Mouse (Mus musculus) kidney, embryonic 16.5 days (tissue): ENCODE results near the gene Fen1. TPM values are rescaled to one million over a fixed set of nuclear protein-coding genes. Genes with fewer than 3 reads are reported as not detected.

Experiments used
- ATAC-seq: fragments of 200-750 bp; cut with Nextera tagmentation; 2 replicates; pipeline ENCODE4 v1.8.0; 2017; ENCODE audit warnings: moderate TSS enrichment; ENCODE audit not compliant: low FRiP score, low TSS enrichment
- H3K27ac ChIP-seq: fragments of 300-500 bp; sonication (generic); 2 replicates; pipeline ENCODE4 v1.5.1; 2014; ENCODE audit warnings: low read length
- H3K27me3 ChIP-seq: fragments of 300-500 bp; sonication (generic); 2 replicates; pipeline ENCODE4 v1.6.1; 2014; ENCODE audit warnings: low read length, control low read depth, mixed read lengths; ENCODE audit not compliant: insufficient read depth
- H3K36me3 ChIP-seq: fragments of 300-500 bp; sonication (generic); 2 replicates; pipeline ENCODE4 v1.6.1; 2014; ENCODE audit warnings: low read length, control low read depth, mixed read lengths; ENCODE audit not compliant: insufficient read depth
- H3K4me1 ChIP-seq: fragments of 300-500 bp; sonication (generic); 2 replicates; pipeline ENCODE4 v1.6.1; 2014; ENCODE audit warnings: low read length, control low read depth, mixed read lengths; ENCODE audit not compliant: insufficient read depth
- H3K4me2 ChIP-seq: fragments of 300-500 bp; sonication (generic); replicated peaks from 2 replicates; pipeline ENCODE4 v1.6.1; 2014; ENCODE audit warnings: low read depth, low read length
- H3K4me3 ChIP-seq: fragments of 300-500 bp; sonication (generic); 2 replicates; pipeline ENCODE4 v1.5.1; 2014; ENCODE audit warnings: mild to moderate bottlenecking, low read length
- H3K9ac ChIP-seq: fragments of 300-500 bp; sonication (generic); replicated peaks from 2 replicates; pipeline ENCODE4 v1.6.1; 2014; ENCODE audit warnings: low read length
- H3K9me3 ChIP-seq: fragments of 300-500 bp; sonication (generic); 2 replicates; pipeline ENCODE4 v1.6.1; 2016; ENCODE audit warnings: low read length, control low read depth
- WGBS: fragments of 180-500 bp; shearing (Covaris S2); extraction: QIAGEN DNeasy Blood & Tissue Kit; methylation state at CpG from one replicate; pipeline ENCODE4 v1.1.7; 2014; 5-methylcytosine and 5-hydroxymethylcytosine counted together
- polyA plus RNA-seq: library from polyadenylated mRNA; unstranded; fragments of >200 nt; fragmentation: Nextera tagmentation; extraction: Ambion mirVana; gene quantifications from 2 replicates; pipeline ENCODE4 v1.2.1, GENCODE M21; 2015

Gene Fen1
- polyA plus RNA-seq, 1 experiment from 2014 or later, result 103 TPM

DNA sequence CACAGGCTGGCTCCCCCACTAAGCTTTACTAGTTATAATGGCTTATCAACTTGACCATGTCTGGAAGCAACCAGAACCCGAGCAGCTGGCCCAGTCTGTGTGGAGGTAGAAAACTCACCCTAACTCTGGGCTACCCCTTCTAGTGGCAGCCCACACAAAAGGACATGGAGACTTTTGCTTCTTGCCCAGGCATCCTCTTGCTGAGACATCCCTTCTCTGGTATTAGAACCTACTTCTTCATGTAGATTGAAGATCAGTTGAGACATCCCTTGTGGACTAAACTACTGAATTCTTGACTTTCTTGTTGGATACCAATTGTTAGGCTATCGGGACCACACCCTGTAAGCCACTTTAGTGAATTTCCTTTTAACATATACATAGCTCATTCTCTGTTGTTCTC is 5.7 kb downstream of the Fen1 start:
- Histone ChIP-seq H3K4me2 (no peak overlapping the region), H3K36me3 (peaks cover 45% of the 10 kb centered on the region), H3K9me3 (no peaks in the 10 kb centered on the region), H3K9ac (no peak overlapping the region), H3K4me3 (no peak overlapping the region), H3K4me1 (peaks cover 8% of the 10 kb centered on the region), H3K27me3 (no peaks in the 10 kb centered on the region), H3K27ac (no peak overlapping the region)
- 80% methylated on average over 2 of the region's 2 CpGs for WGBS
- ATAC-seq, result no peak

DNA sequence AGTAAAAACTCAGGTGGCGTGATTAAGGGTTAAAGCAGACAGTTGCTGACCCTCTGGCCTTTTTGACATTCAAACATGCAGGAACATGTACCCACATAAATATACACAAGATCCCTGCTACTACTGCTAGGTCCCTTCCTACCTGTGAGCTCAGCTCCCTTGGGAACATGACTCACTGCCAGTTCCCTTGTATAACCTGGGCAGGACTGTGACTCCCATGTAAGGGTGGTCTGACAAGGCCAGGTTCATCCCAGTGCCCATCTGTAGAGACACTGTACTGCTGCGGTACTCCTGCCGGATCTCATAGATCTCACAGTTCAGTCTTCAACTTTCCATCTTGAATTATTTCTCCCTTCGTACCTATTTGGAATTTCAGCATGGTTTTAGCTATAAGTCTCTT is 6.8 kb downstream of the Fen1 start:
- Histone ChIP-seq H3K4me3 (no peak overlapping the region), H3K9ac (no peak overlapping the region), H3K4me1 (no peaks in the 10 kb centered on the region), H3K27ac (no peak overlapping the region), H3K9me3 (no peaks in the 10 kb centered on the region), H3K36me3 (peaks cover 56% of the 10 kb centered on the region), H3K4me2 (no peak overlapping the region), H3K27me3 (no peaks in the 10 kb centered on the region)
- 89% methylated on average over 4 of the region's 4 CpGs for WGBS
- no peak for ATAC-seq

DNA sequence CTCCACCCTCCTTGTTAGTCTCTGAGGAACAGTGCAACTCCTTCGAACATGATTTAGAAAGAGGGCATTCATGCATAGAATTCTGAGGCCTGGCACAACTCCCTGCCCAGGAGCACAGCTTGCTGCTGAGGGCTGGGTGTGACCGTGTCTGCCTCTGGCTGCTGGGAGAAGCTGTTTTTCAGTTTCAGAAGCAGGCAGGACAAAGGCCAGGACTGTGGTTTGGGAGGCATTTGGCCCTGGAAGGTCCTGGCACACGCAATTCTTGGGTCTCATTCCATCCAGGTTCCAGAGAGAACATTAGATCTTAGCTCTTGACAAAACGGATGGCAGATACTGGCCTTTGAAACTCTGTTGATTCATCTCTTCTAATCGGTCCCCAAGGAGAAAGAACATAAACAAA is 8.7 kb downstream of the Fen1 start:
- peaks cover 60% of the 10 kb centered on the region for H3K36me3 ChIP-seq
- no peak overlapping the region for H3K4me2 ChIP-seq
- no peak overlapping the region for H3K4me3 ChIP-seq
- ATAC-seq, result no peak
- 46% methylated on average over 5 of the region's 5 CpGs for WGBS
- no peaks in the 10 kb centered on the region for H3K9me3 ChIP-seq
- no peaks in the 10 kb centered on the region for H3K4me1 ChIP-seq
- no peaks in the 10 kb centered on the region for H3K27me3 ChIP-seq
- H3K9ac ChIP-seq, result no peak overlapping the region
- no peak overlapping the region for H3K27ac ChIP-seq

DNA sequence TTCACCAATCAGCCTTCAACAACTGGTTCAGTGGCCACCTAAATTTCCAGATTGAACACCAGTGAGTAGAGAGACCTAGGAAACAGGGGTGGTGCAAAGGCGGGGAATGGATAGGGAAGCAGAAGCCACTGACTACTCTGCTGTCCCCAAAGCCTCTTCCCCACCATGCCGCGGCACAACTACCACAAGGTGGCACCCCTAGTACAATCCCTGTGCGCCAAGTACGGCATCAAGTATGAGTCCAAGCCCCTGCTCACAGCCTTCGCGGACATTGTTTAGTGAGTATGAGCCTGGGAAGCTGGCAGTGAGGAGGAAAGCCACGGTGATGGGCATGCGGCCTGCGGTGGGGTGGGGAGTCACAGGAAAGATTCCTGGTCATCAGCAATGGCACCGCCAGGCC is 9.6 kb downstream of the Fen1 start:
- Histone ChIP-seq H3K4me2 (no peak overlapping the region), H3K36me3 (peaks cover 60% of the 10 kb centered on the region), H3K4me1 (no peaks in the 10 kb centered on the region), H3K27me3 (no peaks in the 10 kb centered on the region), H3K27ac (no peak overlapping the region), H3K9me3 (no peaks in the 10 kb centered on the region), H3K4me3 (no peak overlapping the region), H3K9ac (no peak overlapping the region)
- ATAC-seq, result no peak
- 89% methylated on average over 11 of the region's 11 CpGs for WGBS

DNA sequence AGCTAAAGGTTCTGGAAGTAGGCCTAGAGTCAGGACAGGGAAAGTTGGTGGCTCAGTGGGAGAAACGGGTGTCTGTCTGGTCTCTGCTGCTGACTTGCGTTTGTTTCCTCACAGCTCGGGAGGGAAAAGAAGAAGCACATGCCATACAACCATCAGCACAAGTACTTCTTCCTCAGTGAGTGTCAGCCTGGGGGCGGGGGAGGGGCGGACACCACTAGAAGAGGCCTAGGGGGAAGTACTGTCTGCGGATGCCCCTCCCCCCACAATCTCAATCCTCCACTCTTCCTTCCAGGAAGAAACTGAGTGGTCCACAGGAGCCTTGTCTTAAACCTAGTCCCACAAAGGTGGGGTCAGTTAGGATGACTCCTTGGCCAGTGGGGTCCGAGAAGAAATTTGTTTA is 12.6 kb downstream of the Fen1 start:
- 75% methylated on average over 7 of the region's 7 CpGs for WGBS
- no peak for ATAC-seq
- Histone ChIP-seq H3K27ac (no peak overlapping the region), H3K4me3 (no peak overlapping the region), H3K9me3 (no peaks in the 10 kb centered on the region), H3K27me3 (no peaks in the 10 kb centered on the region), H3K9ac (no peak overlapping the region), H3K4me2 (no peak overlapping the region), H3K36me3 (peaks cover 84% of the 10 kb centered on the region), H3K4me1 (no peaks in the 10 kb centered on the region; the same call in 1 of the 2 replicates)

DNA sequence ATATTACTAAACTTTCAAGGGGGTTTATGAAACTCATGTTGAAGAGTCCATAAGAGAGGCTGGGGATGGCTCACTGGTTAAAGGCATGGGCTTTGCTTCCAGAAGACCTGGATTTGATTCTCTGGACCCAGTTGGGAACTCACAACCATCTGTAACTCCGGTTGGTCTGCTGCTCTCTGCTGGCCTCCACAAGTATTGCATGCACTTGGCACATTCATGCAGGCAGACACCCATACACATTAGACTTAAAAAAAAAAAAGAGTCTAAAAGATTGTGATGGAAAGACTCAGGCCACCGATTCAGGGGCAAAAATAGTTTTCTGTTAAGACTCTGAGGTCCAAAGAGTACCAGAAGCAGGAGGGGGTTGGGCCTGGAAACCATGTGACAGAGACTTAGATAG is 13.2 kb downstream of the Fen1 start:
- Histone ChIP-seq H3K4me3 (no peak overlapping the region), H3K9me3 (no peaks in the 10 kb centered on the region), H3K36me3 (peaks cover 88% of the 10 kb centered on the region), H3K4me2 (no peak overlapping the region), H3K4me1 (no peaks in the 10 kb centered on the region; the same call in 1 of the 2 replicates), H3K9ac (no peak overlapping the region), H3K27me3 (no peaks in the 10 kb centered on the region), H3K27ac (no peak overlapping the region)
- no peak for ATAC-seq
- 52% methylated on average over 2 of the region's 2 CpGs for WGBS

DNA sequence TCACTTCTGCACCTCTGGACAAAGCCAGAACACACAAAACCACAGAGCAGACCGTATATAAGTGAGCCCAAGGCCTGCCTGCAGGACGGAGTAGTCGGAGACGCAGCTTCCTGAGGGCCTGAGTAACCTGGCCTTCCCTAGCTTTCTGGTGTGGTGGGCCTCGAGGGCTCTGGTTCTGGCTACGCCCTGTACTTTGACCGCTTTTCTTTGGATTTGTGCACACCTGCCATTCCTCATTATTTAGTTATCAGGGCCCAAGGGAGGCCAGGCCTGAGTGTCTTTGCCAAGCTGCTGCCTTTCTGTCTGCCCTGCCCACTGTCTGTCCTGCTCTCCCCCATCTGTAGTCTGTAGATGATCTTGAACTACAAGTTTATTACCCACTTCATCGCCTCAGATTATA is 14.0 kb downstream of the Fen1 start:
- ATAC-seq, result no peak
- H3K36me3 ChIP-seq, result peaks cover 91% of the 10 kb centered on the region
- WGBS, result 95% methylated on average over 8 of the region's 8 CpGs

DNA sequence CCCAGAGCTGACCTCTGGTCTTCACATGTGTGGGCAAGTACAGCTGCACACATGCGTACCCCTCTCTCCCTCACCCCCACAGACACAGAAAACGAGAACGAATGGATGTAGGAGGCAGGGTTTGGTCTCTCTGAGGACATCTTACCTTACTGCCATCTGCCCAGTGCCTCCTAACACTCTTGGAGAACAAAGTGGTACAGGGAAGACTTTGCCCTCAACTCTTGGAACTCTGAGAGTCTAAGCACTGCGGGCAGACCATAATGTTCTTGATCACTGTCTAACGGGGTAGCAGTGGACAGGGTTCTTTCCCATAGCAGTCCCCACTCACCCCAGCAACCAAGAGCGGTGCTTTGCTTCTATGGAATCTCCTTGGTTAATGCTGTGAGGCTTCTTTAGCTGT is 14.9 kb downstream of the Fen1 start:
- no peaks in the 10 kb centered on the region for H3K27me3 ChIP-seq
- peaks cover 12% of the 10 kb centered on the region for H3K4me1 ChIP-seq
- no peak overlapping the region for H3K4me2 ChIP-seq
- peaks cover 82% of the 10 kb centered on the region for H3K36me3 ChIP-seq
- no peak overlapping the region for H3K9ac ChIP-seq
- no peak overlapping the region for H3K27ac ChIP-seq
- no peak overlapping the region for H3K4me3 ChIP-seq
- ATAC-seq, result no peak
- 93% methylated on average over 6 of the region's 6 CpGs for WGBS
- no peaks in the 10 kb centered on the region for H3K9me3 ChIP-seq

More for the DNA sequence above, 14.0 kb downstream of the Fen1 start:
- Histone ChIP-seq H3K4me1 (peaks cover 3% of the 10 kb centered on the region), H3K9ac (no peak overlapping the region), H3K4me2 (no peak overlapping the region), H3K27ac (no peak overlapping the region), H3K9me3 (no peaks in the 10 kb centered on the region), H3K27me3 (no peaks in the 10 kb centered on the region), H3K4me3 (no peak overlapping the region)

DNA sequence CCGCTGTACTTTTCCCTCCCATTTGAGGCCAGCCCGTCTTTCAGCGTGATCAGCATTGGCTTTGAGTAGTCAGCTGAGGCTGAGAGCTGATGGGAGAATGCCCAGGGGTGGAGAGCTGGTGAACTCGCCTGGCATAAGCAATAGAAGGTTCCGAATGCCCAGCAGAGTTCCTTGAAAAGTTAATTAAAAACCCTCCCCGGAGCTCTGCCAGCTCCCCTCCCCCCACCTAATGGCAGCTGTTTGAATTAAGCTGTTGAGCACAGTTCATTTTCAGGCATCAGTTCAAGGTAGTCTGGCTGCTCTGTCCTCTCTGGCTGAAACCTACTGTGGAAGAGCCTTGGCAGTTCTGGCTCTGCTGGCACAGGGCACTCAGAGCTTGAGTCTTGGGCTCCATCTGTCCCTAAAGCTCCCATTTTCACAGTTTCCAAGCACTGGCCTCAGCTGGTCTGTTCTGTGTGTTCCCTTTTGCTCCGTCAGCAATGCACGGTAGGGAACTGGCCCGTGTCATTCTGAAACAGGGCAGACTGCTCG is 15.6 kb downstream of the Fen1 start:
- no peak for ATAC-seq
- 77% methylated on average over 10 of the region's 10 CpGs for WGBS
- H3K36me3 ChIP-seq, result peaks cover 75% of the 10 kb centered on the region
- no peaks in the 10 kb centered on the region for H3K9me3 ChIP-seq
- no peak overlapping the region for H3K4me2 ChIP-seq
- H3K9ac ChIP-seq, result no peak overlapping the region
- H3K4me3 ChIP-seq, result no peak overlapping the region
- peaks cover 16% of the 10 kb centered on the region for H3K4me1 ChIP-seq
- no peaks in the 10 kb centered on the region for H3K27me3 ChIP-seq
- peak overlapping the region; percentile 17; the same call in 1 of the 2 replicates for H3K27ac ChIP-seq

DNA sequence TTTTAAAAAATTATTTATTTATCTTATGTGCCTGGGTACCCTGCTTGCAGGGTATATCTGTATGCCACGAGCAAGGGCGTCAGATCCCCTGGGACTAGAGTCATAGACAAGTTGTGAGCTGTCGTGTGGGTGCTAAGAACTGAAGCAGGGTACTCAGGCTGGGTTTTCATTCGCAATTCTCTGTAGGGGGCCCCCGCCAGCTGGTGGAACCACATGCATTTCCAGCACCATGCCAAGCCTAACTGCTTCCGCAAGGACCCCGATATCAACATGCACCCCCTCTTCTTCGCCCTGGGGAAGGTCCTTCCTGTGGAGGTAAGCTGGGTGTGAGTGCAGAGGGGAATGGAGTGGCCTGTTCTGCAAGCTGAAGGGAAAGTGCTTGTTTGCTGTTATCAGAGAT is 17.4 kb downstream of the Fen1 start:
- Histone ChIP-seq H3K27ac (no peak overlapping the region), H3K4me2 (no peak overlapping the region), H3K36me3 (peaks cover 59% of the 10 kb centered on the region), H3K9me3 (no peaks in the 10 kb centered on the region), H3K27me3 (no peaks in the 10 kb centered on the region), H3K9ac (no peak overlapping the region), H3K4me3 (no peak overlapping the region), H3K4me1 (peaks cover 21% of the 10 kb centered on the region)
- WGBS, result 96% methylated on average over 8 of the region's 8 CpGs
- no peak for ATAC-seq
